Mouse (Mus musculus) C2C12 (cell line): ENCODE data around the gene Phactr3.

ENCODE experiments used
- CEBPB ChIP-seq: IDR thresholded peaks from one replicate; pipeline ENCODE4 v1.6.1; 2011; ENCODE audit warnings: low read depth, mild to moderate bottlenecking, control low read depth, moderate library complexity
- CTCF ChIP-seq: IDR thresholded peaks from one replicate; pipeline ENCODE4 v1.5.1; 2011; ENCODE audit not compliant: control insufficient read depth, insufficient read depth, insufficient read length
- FOSL1 ChIP-seq: IDR thresholded peaks from one replicate; pipeline ENCODE4 v1.8.0; 2011; ENCODE audit warnings: mild to moderate bottlenecking, low read length; ENCODE audit not compliant: poor library complexity, insufficient read depth, severe bottlenecking
- MAX ChIP-seq: IDR thresholded peaks from one replicate; pipeline ENCODE4 v1.6.1; 2011; ENCODE audit warnings: mild to moderate bottlenecking, control low read depth
- MYOD1 ChIP-seq: IDR thresholded peaks from one replicate; pipeline ENCODE4 v1.6.1; 2011; ENCODE audit warnings: low read depth; ENCODE audit not compliant: control insufficient read depth, insufficient read length
- MYOG ChIP-seq: IDR thresholded peaks from one replicate; pipeline ENCODE4 v1.6.1; 2011; ENCODE audit not compliant: control insufficient read depth, insufficient read length; ENCODE audit errors: extremely low read depth
- USF1 ChIP-seq: IDR thresholded peaks from one replicate; pipeline ENCODE4 v1.6.1; 2011; ENCODE audit warnings: low read depth, mild to moderate bottlenecking, control low read depth, moderate library complexity

DNA sequence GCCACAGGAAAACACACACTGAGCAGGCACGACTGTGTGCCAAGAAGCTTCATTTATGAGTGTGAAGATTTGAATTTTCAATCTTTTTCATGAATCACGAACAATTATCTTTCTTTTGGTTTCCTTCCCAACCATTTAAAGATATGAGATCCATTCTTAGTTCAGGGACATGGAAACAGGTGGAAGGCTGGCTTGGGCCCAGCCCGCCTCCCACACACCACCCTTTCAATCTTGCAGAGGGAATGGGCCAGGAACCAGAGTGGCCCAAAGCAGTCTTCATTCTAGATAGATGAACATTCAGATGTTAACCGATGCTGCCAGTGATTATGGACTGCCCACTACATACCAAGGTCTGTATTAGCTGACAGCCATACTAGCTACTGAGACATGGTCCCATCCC is 144.3 kb downstream of the Phactr3 start:
- TF ChIP-seq MYOG: no peak
- no peak for TF ChIP-seq CTCF
- no peak for TF ChIP-seq FOSL1
- no peak for TF ChIP-seq CEBPB
- no peak for TF ChIP-seq USF1
- TF ChIP-seq MAX: no peak
- no peak for TF ChIP-seq MYOD1
